Mouse (Mus musculus) cerebellum, postnatal 4 days (tissue): ENCODE data around the gene Spata17.
"Not testable (repeated sequence)": the region's sequence is repeated elsewhere in the genome, so short reads cannot be mapped to it uniquely, and the experiment has no call there.

Experiments used
- DNase-seq, 2 experiments: peaks; one replicate each; pipeline ENCODE4 v3.0.0; 2022; ENCODE audit warnings: low spot score in 2 of 2, mixed read lengths in 1 of 2

Gene Spata17

DNA sequence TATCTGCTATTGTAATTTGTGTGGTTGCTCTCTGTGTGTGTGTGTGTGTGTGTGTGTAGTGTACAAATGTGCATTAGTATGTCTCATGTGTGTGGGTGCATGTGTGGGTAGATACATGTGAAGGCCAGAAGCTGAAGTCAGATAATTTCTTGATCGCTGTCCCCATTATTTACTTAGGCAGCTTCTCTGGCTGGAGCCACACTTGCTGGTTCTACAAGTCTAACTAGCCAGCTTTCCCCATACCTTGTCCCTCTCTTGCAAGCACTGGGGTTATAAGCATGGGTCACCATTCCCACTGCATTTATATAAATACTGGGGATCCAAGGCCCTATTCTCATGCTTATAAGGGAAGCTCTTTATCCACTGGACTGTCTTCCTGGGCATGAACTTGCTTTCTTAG lies 39.3 kb downstream of the Spata17 start:
- no peak for DNase-seq

DNA sequence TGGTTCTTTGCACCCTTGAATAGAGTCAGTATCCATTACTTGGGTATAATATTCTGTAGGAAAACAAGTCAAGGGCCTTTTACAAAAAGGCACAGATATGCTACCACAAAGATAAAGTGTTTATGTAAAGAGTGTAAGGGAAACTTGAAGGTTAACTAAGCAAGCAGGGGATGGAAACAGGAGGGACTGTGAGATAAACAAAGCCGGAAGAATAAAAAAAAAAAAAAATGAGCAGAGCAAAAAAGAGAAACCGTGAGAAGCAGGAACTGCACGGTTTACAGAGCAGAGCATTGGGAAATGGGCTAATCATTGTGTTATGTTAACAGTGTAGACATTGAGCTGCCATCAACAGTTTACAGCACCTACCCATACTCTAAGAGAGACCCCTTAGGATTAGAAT lies 44.9 kb downstream of the Spata17 start:
- DNase-seq, result no peak

DNA sequence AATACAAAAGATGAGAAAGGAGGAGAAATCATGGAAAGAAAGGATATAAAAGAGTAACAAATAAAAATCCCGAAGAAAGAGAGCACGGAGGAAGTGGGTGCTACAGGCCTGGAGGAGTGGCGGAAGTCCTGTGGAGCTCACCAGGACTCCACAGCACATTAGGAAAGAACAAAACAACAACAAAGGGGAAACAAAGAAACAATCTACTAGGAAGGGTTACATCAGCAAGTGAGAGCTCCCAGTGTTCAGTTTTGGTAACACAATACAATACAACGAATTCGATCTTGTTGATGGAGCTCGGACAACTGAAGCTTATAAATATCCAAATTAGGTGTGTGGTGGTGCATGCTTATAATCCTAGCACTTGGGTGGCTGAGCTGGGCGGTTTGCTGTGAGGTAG lies 45.6 kb downstream of the Spata17 start:
- no peak for DNase-seq

DNA sequence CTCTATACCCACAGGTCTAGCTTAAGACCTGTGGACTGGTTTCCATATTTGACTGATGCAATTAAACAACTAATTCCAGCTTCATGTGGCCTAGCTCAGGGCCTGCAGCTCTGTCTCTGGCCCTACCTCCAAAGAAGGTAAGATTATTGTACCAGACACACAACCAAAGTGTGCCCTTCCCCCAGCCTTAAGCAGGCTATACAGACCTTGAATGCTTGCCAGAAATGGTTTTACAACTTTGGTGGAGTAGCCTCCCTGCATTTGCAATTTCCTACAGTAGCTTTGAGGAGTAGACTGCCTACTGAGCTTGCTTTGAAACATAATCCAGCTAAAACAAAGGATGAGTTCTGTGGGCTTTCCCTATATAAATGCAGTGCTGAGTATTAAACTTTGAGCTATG lies 51.7 kb downstream of the Spata17 start:
- DNase-seq, result no peak

DNA sequence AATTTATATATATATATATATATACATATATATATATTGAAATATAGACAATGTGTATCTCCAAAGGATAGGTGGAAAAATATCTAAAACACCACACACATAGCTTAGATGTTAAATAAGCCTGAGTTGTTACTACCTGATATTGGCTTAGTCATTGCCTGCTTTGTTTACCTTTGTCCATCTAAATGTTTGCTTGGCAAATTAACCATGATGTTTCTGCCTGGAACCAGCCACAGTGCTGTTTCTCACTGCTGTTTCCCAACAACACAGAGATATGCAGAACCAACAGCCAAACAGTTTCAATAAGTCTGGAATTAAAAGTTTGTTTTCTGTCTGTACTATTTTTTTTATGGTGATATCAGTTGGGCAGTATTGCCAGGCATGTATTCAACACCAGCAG lies 59.6 kb downstream of the Spata17 start:
- DNase-seq, result no peak

DNA sequence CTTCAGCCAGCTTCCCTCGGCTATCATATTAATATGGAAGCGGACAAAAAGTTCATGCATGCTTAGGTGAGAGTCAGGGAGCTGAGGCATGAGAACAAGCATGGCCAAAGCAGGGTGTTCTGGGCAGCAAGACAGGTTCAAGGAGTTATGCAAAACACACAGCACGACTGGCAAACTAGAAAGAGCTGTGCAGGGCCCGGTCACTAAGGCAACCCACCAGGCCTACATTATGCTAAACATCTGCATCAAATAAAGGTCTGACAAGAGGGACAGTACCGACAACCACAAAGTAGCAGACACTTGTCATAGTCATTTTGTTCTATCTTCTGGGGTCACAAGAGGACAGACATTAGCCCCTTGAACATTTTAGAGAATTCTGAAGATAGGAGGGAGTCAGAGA lies 61.6 kb downstream of the Spata17 start:
- no peak for DNase-seq

DNA sequence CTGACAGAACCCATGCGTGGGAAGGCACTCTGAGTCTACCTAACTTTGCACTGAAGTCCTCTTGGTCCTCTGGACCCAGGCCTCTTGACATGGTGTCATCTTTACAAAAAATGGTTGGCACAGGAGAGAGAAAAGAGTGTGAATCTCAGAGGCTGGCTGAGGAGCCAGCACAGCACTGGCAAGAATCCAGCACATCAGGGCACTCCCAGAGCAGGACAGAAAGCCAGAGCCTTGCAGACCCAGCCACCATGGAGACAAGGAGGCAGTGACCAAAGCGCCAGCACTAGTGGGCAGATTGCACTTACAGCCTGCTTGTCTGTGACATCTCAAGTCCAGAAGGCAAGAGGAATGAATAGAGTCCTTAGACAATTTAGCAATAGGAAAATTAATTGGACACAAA lies 62.7 kb downstream of the Spata17 start:
- DNase-seq, result no peak

DNA sequence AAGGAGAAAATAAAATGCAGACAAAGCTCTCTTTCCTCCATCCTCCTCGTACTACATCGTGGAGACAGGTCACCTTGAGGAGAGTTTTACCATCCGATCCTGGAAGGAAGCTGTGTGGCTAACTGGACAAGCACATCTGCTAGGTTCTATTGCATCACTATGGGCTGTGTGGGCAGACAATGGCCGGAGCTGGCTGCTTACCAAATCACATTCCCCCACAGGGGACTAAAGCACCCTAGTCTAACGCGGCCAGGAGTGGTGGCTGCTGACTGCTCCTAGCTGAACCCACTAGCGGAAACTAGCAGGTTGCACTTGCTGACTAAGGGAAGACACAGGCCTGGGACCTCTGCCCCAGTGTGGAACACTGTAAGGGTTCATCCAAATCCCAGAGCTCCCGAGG lies 72.3 kb downstream of the Spata17 start:
- no peak for DNase-seq

DNA sequence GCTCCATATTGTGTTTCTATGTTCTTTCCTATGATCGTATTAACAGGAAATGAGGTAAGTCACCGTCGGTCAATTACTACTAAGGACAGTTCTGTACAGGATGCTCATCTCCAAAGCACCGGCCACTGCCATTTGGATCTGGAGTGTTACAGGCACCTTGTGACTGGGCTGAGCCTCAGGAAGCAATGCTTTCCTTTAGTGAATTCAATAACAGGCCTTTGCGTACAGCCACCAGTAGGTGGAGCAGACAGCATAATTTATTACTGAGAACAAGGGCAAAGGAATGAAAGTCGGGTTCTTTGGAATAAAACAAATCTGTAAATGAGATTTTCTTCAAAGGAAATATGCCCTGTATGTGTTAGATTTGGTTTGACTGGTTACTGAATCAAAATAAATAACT lies 77.8 kb downstream of the Spata17 start:
- peak in 1 of 2 experiments; percentile 57 for DNase-seq

DNA sequence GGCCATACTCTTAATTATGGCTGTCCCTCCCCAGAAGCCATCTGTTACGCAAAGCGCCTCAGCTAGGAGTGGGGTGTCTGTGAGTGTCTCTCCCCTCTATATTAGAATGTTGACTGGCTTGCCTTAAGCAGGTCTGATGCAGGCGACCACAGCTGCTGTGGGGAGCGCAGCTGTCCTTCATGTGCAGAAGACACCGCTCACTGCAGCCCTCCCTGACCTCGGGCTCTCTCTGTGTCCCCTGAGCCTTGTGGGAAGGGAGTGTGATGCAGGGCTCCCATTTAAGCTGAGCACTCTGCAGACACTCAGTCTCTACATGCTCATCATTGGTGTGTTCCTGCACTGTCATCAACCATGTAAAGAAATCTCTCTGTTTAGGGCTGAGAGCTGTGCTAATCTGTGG lies 79.4 kb downstream of the Spata17 start:
- DNase-seq, result no peak

DNA sequence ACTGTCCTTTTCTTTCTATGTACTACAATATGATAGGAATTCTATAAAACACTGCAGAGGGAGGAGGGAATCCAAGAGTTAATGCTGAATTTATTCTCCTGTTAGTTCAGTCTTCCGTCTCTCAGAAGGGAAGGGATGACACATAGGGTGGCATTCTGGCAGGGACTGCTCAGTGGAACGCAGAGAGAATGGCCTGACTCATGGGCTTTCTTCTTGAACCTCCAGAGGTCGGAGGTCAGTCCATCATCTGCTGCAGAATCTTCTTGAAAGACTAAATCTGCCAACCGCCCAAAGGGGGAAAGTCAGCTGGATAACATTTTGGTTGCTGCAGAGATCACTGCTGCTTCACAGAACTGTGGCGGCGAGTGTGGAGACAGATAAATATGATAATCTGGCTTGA lies 81.4 kb downstream of the Spata17 start:
- no peak for DNase-seq

DNA sequence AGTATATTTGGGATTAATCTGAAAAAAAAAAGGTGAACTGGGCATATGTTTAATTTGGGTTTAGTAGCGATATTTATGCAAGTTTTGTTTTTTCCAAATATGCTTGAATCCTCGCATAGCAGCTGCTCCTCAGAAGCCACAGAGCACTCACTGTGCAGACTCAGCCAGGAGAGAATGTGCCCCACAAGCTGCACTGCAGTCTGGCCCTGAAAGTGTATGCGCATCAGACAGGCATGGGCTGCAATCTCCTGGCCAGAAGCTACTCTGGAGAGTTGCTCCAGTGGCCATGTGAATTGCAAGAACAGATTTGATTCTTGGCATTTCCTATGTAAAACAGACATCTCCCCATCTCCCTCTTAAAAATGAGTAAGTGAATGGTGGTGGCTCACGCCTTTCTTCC lies 82.9 kb downstream of the Spata17 start:
- no peak for DNase-seq

DNA sequence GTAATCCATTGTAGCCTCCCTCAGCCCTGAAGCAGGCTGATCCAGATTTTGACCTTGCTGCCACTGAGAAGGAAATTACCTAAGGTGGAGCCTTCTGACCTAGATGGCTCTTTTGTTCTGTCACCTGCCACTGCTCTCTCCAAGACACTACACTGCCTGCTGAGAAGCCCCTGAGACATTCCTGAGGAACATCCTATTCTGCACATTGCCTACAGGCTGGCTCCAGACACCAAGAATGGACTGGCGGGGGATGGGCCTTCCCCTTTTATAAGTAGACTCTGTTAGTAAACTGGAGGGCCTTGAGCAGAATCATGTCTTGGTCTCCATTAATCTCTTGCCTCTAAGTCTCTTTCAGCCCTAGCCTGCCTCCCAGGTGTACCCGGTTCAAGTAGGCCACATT lies 87.7 kb downstream of the Spata17 start:
- DNase-seq, result not testable (repeated sequence)

DNA sequence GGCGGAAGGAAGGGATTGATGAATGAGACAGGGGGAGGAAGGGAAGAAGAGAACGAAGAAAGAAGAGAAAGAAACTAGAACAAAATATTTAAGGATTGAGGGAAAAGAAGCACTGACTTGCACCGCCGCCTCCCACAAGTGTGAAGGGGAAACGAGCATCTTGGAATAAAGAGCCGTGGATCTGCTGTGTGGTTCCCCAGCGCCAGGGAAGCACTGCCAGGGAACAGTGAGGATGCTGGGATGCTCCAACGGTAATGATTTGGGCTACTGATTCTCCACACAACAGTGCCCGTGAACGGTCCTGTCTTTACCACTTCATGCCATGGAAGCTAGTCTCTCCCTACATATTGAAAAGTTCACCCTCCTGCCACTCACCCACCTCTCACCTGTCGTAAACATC lies 89.5 kb downstream of the Spata17 start:
- DNase-seq, result no peak

DNA sequence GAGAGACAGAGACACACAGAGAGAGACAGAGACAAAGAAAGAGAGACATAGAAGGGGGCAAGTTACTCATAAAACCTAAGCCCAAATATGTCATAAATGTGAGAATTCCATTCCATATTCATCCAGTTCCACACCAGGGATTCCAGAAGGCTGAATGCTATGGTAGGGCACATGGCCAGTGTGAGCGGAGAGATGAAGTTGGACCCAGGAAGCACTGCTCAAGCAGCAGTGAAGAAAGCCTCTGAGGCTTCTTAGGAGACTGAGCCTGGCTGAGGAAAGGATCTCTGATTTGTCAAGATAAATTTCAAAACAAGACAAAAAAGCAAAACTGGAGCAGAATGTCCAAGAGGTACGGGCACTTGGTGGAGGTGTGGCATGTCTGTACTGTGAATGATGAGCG lies 90.3 kb downstream of the Spata17 start:
- DNase-seq, result no peak

DNA sequence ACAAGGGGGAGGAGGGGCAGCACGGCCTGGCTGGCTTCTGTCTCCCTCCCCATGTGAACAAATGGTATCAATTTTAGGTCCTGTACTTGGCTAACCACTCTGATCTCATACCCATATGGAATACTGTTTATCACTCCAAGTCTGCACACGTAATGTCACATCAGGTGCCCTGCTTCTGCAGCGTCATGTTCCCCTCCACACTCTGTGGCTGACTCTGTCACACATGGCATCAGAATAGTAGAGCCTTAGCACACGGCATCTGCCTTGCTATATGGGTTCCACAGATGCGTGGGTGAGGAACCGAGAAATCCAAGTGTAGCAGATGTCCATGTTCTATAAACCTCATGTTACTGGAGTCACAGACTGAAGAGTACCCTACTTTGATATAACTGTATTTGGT lies 96.0 kb downstream of the Spata17 start:
- no peak for DNase-seq

DNA sequence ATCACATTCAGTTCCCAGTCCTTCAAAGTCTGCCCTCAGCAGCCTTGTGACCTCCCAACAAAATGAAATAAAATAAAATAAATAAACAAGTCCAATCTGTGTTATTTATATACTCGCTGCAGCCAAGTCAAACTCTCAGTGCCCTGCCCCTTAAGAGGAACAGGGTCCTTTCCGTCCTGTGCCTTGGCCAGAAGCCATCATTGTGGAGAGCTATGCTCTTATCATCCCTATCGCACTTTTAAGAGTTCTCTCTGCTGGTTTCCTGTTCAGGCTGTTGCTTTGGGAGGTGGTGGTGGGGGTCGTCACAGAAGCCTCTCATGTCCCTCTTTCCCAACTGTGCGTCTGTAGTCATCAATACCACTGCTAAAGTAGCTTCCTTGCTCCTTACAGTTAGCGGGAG lies 97.2 kb downstream of the Spata17 start:
- DNase-seq, result no peak

DNA sequence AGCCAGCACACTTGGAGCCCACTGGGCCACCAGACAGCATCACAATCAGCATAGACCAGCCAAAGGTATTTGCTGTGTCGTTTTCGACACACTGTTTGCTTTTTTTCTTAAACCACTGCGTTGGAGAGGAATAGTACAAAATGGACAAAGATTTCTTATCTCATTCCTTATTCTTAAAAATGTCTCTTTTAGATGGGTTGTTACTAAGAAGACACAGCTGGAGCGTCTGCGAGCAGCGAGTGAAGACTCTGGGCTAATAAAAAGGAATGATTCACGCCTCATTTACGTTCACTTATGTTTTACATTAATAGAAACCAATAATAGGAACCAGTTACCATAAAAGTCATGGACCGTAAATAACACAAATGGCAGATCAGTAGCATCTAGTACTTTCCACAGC lies 101.5 kb downstream of the Spata17 start:
- DNase-seq, result no peak

DNA sequence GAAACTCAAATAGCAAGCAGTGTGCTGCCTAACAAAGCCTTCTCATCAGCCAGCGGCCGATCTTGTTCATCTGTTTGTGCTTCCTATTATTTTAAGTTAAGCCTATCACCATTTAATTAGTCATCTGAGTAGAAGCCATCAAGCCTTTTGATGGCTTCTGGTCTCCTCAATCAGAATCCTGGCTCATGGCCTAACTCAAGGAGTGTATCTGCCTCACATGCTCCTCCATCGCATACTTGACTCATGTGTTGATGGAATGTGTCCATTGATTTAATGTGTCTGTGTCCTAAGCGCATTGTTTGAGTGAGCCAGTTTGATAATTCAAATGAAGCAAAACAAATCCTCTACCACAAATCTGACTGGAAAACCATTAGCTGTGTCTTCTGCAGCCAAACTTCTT lies 113.1 kb downstream of the Spata17 start:
- DNase-seq, result no peak

DNA sequence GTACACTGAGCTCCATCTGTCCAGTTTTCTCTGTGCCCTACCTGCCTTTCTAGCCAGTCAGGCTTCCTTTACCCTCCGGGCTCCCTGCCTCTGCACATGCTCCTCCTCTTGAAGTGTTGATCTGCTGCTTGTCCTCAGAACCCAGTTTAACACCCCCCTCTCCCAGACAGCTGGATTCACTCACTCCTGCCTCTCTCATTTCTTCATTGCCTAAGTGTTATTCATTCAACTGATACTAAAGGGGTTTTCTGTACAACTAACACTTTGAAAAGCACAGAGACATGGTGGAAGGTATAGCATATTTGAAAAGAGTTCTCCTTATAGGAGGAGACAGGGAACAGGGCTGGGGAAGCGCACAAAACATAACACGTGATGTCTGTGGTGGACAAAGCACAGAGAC lies 114.1 kb downstream of the Spata17 start:
- no peak for DNase-seq

DNA sequence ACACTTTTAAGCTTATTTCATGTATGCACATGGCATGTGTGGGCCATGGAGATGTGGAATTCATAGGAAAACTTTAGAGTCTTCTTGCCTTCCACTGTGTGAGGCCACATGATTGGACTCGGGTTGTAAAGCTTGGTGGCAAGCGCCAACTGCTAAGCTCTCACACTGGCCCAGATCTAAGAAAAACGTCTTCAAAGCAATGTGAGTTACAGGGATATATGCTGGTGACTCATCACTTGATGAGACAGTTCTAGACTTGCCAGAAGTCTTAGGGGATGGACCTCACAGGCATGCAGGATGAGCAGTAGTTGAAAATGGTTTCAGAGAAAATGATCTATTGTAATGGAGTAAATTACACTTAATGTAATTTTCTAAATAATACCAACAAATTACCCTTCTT lies 114.6 kb downstream of the Spata17 start:
- DNase-seq, result no peak

DNA sequence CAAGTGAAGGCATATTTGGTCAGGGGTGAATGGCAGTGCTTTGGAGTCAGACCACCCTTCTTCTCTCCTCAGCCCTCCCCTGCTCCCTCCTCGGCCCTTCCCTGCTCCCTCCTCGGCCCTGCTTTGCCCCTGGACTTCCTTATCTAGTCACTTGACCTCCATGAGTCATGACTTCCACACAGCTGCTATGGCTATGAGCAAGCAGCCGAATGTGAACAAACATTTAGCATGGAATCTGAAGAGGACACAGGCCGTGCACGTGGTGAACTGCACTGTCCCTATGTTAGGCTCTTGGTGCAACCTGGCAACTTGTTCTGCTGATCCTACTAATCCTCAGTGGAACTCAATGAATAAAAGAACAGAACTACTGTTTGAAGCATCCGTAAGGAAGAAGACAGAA lies 117.0 kb downstream of the Spata17 start:
- DNase-seq, result no peak

DNA sequence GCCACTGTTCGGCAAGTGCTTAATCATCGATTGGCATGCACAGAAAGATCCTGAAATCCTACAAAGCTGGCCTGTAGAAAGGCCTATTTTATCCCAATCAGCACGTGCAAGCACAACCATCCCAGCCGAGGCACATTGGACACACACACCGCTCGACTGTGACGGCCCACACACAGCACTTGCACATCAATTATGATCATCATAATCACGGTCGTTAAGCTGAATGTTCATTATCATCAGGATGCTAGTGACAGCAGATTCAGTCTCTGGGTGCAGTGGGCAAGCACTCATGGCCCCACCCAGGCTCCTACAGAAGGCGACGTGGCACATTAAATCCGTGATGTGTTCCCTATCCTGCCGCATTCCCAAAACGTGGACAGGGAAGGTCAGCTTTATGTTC lies 122.7 kb downstream of the Spata17 start:
- no peak for DNase-seq

DNA sequence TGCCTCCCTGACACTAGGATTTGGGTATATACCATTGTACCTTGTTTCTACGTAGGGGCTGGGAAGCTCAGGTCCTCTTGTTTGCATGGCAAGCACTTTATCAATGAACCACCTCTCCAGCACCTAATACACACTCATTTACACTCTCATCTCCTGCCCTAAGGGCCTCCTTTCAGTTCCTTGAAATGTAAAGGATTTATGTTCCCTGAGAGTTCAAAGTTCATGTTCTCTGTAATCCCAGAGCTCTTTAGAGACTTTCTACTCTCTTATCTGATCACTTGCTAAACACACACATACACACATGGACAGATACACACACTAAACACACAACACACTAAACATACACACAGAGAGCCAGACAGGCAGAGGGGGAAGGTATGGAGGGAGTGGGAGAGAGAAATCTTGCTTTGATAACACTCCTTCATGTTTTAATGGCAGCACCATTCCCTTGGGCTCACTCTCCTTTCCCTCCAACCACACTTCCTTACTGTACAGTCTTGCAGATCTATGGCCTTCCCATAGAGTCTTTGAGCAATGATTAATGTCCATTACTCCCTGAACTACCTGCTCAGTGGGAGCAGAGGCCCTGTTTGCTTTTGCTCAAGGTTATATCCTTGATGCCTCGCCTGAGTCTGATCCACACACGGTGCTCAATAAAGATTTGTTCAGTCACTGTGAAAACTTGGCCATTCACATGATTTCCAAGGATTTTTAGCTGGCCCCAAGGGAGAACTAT lies 126.4 kb downstream of the Spata17 start:
- no peak for DNase-seq
